Mouse (Mus musculus) large intestine, adult 2 months (tissue): ENCODE data around the gene Fem1a. TPM values are rescaled to one million over a fixed set of nuclear protein-coding genes. Genes with fewer than 3 reads are reported as not detected.

Experiments used
- DNase-seq: peaks from one replicate; pipeline ENCODE4 v3.0.0-alpha.2; 2012; ENCODE audit warnings: low read depth, low spot score
- WGBS: fragments of 180-500 bp; shearing (Covaris S2); methylation state at CpG from one replicate; pipeline ENCODE4 v1.1.7; 2018; 5-methylcytosine and 5-hydroxymethylcytosine counted together
- polyA plus RNA-seq: library from polyadenylated mRNA; depleted of rRNA; stranded (reverse); fragments of >200 nt; gene quantifications from 2 replicates; pipeline ENCODE4 v1.2.3, GENCODE M21; 2012; rRNA removed

The Fem1a gene
- polyA plus RNA-seq, 1 experiment: 15.2 TPM

GRCm38 (mm10) chr17:56296201-56296600 lies 39.6 kb downstream of the Fem1a start:
- WGBS: 58% methylated on average over 1 of the region's 1 CpGs
- DNase-seq: no peak

GRCm38 (mm10) chr17:56298238-56298637 lies 41.6 kb downstream of the Fem1a start:
- 92% methylated on average over 1 of the region's 1 CpGs for WGBS

GRCm38 (mm10) chr17:56300186-56300585 lies 43.6 kb downstream of the Fem1a start, which contains the start of gene Arrdc5:
TSS of gene Arrdc5 (minus strand) at chr17:56300286.
- no peak for DNase-seq
- WGBS: 87% methylated on average over 9 of the region's 9 CpGs

More at GRCm38 (mm10) chr17:56298238-56298637, 41.6 kb downstream of the Fem1a start:
- no peak for DNase-seq

- 29% methylated on average over 13 of the region's 13 CpGs for WGBS
- no peak for DNase-seq
Measured at GRCm38 (mm10) chr17:56302363-56302996, 45.9 kb downstream of the Fem1a start.

- DNase-seq: peak; percentile 67
- under 1% methylated on average over 43 of the region's 43 CpGs for WGBS
Measured at GRCm38 (mm10) chr17:56303160-56303846, 46.7 kb downstream of the Fem1a start, which contains the start of gene Uhrf1. TSS of gene Uhrf1 (plus strand) at chr17:56303321.

GRCm38 (mm10) chr17:56303847-56304586 lies 47.4 kb downstream of the Fem1a start:
- WGBS: under 1% methylated on average over 68 of the region's 68 CpGs
- DNase-seq: peak; percentile 85

GRCm38 (mm10) chr17:56304718-56305117 lies 48.1 kb downstream of the Fem1a start:
- DNase-seq: no peak
- 12% methylated on average over 11 of the region's 11 CpGs for WGBS

- no peak for DNase-seq
- WGBS: 30% methylated on average over 9 of the region's 9 CpGs
Measured at GRCm38 (mm10) chr17:56305156-56305555, 48.5 kb downstream of the Fem1a start.

GRCm38 (mm10) chr17:56305826-56306225 lies 49.2 kb downstream of the Fem1a start:
- no peak for DNase-seq
- WGBS: 44% methylated on average over 8 of the region's 8 CpGs

GRCm38 (mm10) chr17:56308088-56308487 lies 51.5 kb downstream of the Fem1a start:
- no peak for DNase-seq

GRCm38 (mm10) chr17:56309191-56309945 lies 52.8 kb downstream of the Fem1a start:
- 84% methylated on average over 15 of the region's 15 CpGs for WGBS
- no peak for DNase-seq

More at GRCm38 (mm10) chr17:56308088-56308487, 51.5 kb downstream of the Fem1a start:
- 49% methylated on average over 6 of the region's 6 CpGs for WGBS

Other genes starting within 250 kb of the Fem1a start
- gene Sh3gl1, start 220.2 kb upstream of the Fem1a start, polyA plus RNA-seq: 56.9 and 68.9 TPM in 2 replicates
- 6.9 and 7.0 TPM in 2 replicates for gene Chaf1a, start 216.4 kb upstream of the Fem1a start, polyA plus RNA-seq
- 51.6 and 65.0 TPM in 2 replicates for gene Ubxn6, start 181.8 kb upstream of the Fem1a start, polyA plus RNA-seq
- gene Hdgfl2, start 177.2 kb upstream of the Fem1a start, polyA plus RNA-seq: 22.2 and 26.6 TPM in 2 replicates
- gene Plin4, start 147.0 kb upstream of the Fem1a start, polyA plus RNA-seq: 12.9 and 18.1 TPM in 2 replicates
- 0.27 and 0.49 TPM in 2 replicates for gene Plin5, start 139.2 kb upstream of the Fem1a start, polyA plus RNA-seq
- gene Lrg1, start 134.8 kb upstream of the Fem1a start, polyA plus RNA-seq: 13.0 and 29.5 TPM in 2 replicates
- gene Sema6b, start 116.5 kb upstream of the Fem1a start, polyA plus RNA-seq: 3.3 and 3.5 TPM in 2 replicates
- 11.3 and 13.6 TPM in 2 replicates for gene Tnfaip8l1, start 94.3 kb upstream of the Fem1a start, polyA plus RNA-seq
- 112 and 113 TPM in 2 replicates for gene Mydgf, start 72.9 kb upstream of the Fem1a start, polyA plus RNA-seq
- 33.6 and 42.8 TPM in 2 replicates for gene Dpp9, start 37.9 kb upstream of the Fem1a start, polyA plus RNA-seq
- 45.4 and 61.3 TPM in 2 replicates for gene Ticam1, start 20.0 kb downstream of the Fem1a start, polyA plus RNA-seq
- gene Plin3, start 36.1 kb downstream of the Fem1a start, polyA plus RNA-seq: 81.6 and 154 TPM in 2 replicates
- not detected in 2 replicates for gene Arrdc5, start 43.5 kb downstream of the Fem1a start, polyA plus RNA-seq
- gene Uhrf1, start 46.5 kb downstream of the Fem1a start, polyA plus RNA-seq: 29.2 and 30.7 TPM in 2 replicates
- 16.4 and 22.7 TPM in 2 replicates for gene Kdm4b, start 69.3 kb downstream of the Fem1a start, polyA plus RNA-seq
- 24.2 and 47.4 TPM in 2 replicates for gene Ptprs, start 219.7 kb downstream of the Fem1a start, polyA plus RNA-seq